Mouse (Mus musculus) thymus, adult 2 months (tissue): Measurements from ENCODE around the gene Izumo4. TPM values are rescaled to one million over a fixed set of nuclear protein-coding genes. Genes with fewer than 3 reads are reported as not detected.

ENCODE experiments used
- DNase-seq: peaks from one replicate; pipeline ENCODE4 v3.0.0; 2021
- H3K27ac ChIP-seq: fragments of 200-500 bp; 2 replicates; pipeline ENCODE4 v1.5.1; 2012; ENCODE audit warnings: low read length, control low read depth; ENCODE audit not compliant: control insufficient read depth, insufficient read depth
- H3K27me3 ChIP-seq: fragments of 200-500 bp; 2 replicates; pipeline ENCODE4 v1.6.1; 2012; ENCODE audit warnings: mild to moderate bottlenecking, low read length, moderate library complexity, mixed read lengths; ENCODE audit not compliant: control insufficient read depth, insufficient read depth
- H3K36me3 ChIP-seq: fragments of 200-500 bp; 2 replicates; pipeline ENCODE4 v1.6.1; 2012; ENCODE audit warnings: mild to moderate bottlenecking, low read length, moderate library complexity; ENCODE audit not compliant: control insufficient read depth, insufficient read depth
- H3K4me1 ChIP-seq: fragments of 200-500 bp; replicated peaks from 2 replicates; pipeline ENCODE4 v1.6.1; 2012; ENCODE audit warnings: low read length; ENCODE audit not compliant: control insufficient read depth, insufficient read depth
- H3K4me3 ChIP-seq: fragments of 200-500 bp; 2 replicates; pipeline ENCODE4 v1.5.1; 2012; ENCODE audit warnings: mild to moderate bottlenecking, low read length, control low read depth, moderate library complexity; ENCODE audit not compliant: control insufficient read depth, insufficient read depth
- CTCF ChIP-seq: fragments of 200-500 bp; IDR thresholded peaks from 2 replicates; pipeline ENCODE4 v1.5.1; 2012; ENCODE audit warnings: mild to moderate bottlenecking, control low read depth, low read length, moderate library complexity, borderline replicate concordance; ENCODE audit not compliant: control insufficient read depth, poor library complexity, insufficient read depth; ENCODE audit errors: extremely low read depth
- POLR2A ChIP-seq: fragments of 200-500 bp; IDR thresholded peaks from 2 replicates; pipeline ENCODE4 v1.6.1; 2012; ENCODE audit warnings: mild to moderate bottlenecking, low read length, control low read depth, moderate library complexity; ENCODE audit not compliant: control insufficient read depth, poor library complexity, insufficient read depth; ENCODE audit errors: extremely low read depth
- WGBS: fragments of 180-500 bp; shearing (Covaris S2); methylation state at CpG from one replicate; pipeline ENCODE4 v1.1.7; 2018; 5-methylcytosine and 5-hydroxymethylcytosine counted together
- polyA plus RNA-seq: library from polyadenylated mRNA; depleted of rRNA; stranded (reverse); fragments of >200 nt; gene quantifications from 2 replicates; pipeline ENCODE4 v1.2.3, GENCODE M21; 2012

The Izumo4 gene
- polyA plus RNA-seq, 1 experiment: 66.9 TPM

- WGBS: 14% methylated on average over 5 of the region's 5 CpGs
- no peaks in the 10 kb centered on the region for H3K27me3 ChIP-seq
- H3K36me3 ChIP-seq: no peaks in the 10 kb centered on the region
- peak; percentile 21 for DNase-seq
- peaks cover 32% of the 10 kb centered on the region for H3K4me1 ChIP-seq
- no peak for TF ChIP-seq CTCF
- H3K27ac ChIP-seq: peak overlapping the region; percentile 37; the same call in 1 of the 2 replicates
- peak overlapping the region; percentile 85 for H3K4me3 ChIP-seq
Measured at GRCm38 (mm10) chr10:80741146-80741545, 39.2 kb downstream of the Izumo4 start.

GRCm38 (mm10) chr10:80741634-80742179 is 39.7 kb downstream of the Izumo4 start:
- under 1% methylated on average over 46 of the region's 46 CpGs for WGBS
- Histone ChIP-seq H3K4me3 (peak overlapping the region; percentile 85), H3K4me1 (peaks cover 29% of the 10 kb centered on the region)

GRCm38 (mm10) chr10:80742180-80742978 is 40.4 kb downstream of the Izumo4 start, which contains the start of gene Ap3d1:
Ap3d1 (minus strand) TSS chr10:80742264.
- peak; percentile 96 for DNase-seq
- Histone ChIP-seq H3K4me1 (peaks cover 23% of the 10 kb centered on the region), H3K36me3 (no peaks in the 10 kb centered on the region), H3K4me3 (peak within 1 kb of the TSS; percentile 85), H3K27ac (peak within 1 kb of the TSS; percentile 37; the same call in 1 of the 2 replicates), H3K27me3 (no peaks in the 10 kb centered on the region)
- TF ChIP-seq CTCF (no peak), POLR2A (peak; percentile 51)
- 2% methylated on average over 25 of the region's 25 CpGs for WGBS

More at GRCm38 (mm10) chr10:80741634-80742179, 39.7 kb downstream of the Izumo4 start:
- no peaks in the 10 kb centered on the region for H3K27me3 ChIP-seq
- no peaks in the 10 kb centered on the region for H3K36me3 ChIP-seq
- TF ChIP-seq POLR2A (no peak), CTCF (peak; percentile 45; the same call in 1 of the 2 replicates)
- DNase-seq: no peak
- no peak overlapping the region for H3K27ac ChIP-seq

GRCm38 (mm10) chr10:80744262-80744661 is 42.3 kb downstream of the Izumo4 start:
- Histone ChIP-seq H3K27me3 (no peaks in the 10 kb centered on the region), H3K4me1 (peaks cover 23% of the 10 kb centered on the region), H3K4me3 (no peak overlapping the region), H3K36me3 (no peaks in the 10 kb centered on the region), H3K27ac (no peak overlapping the region)
- DNase-seq: peak; percentile 25
- no peak for TF ChIP-seq POLR2A
- no peak for TF ChIP-seq CTCF
- WGBS: 49% methylated on average over 5 of the region's 5 CpGs

- no peak for TF ChIP-seq POLR2A
- peak; percentile 80; the same call in 1 of the 2 replicates for TF ChIP-seq CTCF
- DNase-seq: peak; percentile 71
- 10% methylated on average over 3 of the region's 3 CpGs for WGBS
Measured at GRCm38 (mm10) chr10:80747410-80747809, 45.4 kb downstream of the Izumo4 start.

GRCm38 (mm10) chr10:80748609-80749008 is 46.6 kb downstream of the Izumo4 start:
- Histone ChIP-seq H3K27ac (no peak overlapping the region), H3K4me1 (peaks cover 15% of the 10 kb centered on the region), H3K4me3 (no peak overlapping the region), H3K36me3 (no peaks in the 10 kb centered on the region), H3K27me3 (no peaks in the 10 kb centered on the region)
- DNase-seq: peak; percentile 50
- 18% methylated on average over 6 of the region's 6 CpGs for WGBS
- no peak for TF ChIP-seq CTCF

More at GRCm38 (mm10) chr10:80747410-80747809, 45.4 kb downstream of the Izumo4 start:
- Histone ChIP-seq H3K4me3 (no peak overlapping the region), H3K4me1 (peaks cover 17% of the 10 kb centered on the region), H3K27me3 (no peaks in the 10 kb centered on the region), H3K36me3 (no peaks in the 10 kb centered on the region), H3K27ac (no peak overlapping the region)
